Mouse (Mus musculus) G1E-ER4 (cell line): ENCODE data around the gene Pex5l. TPM values are rescaled to one million over a fixed set of nuclear protein-coding genes. Genes with fewer than 3 reads are reported as not detected.

ENCODE experiments used
- GATA1 ChIP-seq: IDR thresholded peaks from one replicate; pipeline ENCODE4 v1.8.0; 2012; ENCODE audit warnings: low read length, inconsistent platforms
- polyA plus RNA-seq: library from polyadenylated mRNA; stranded (reverse); fragments of >175 nt; gene quantifications from 2 replicates; pipeline ENCODE4 v1.2.3, GENCODE M21; 2012

The Pex5l gene
- polyA plus RNA-seq, 1 experiment = not detected

DNA sequence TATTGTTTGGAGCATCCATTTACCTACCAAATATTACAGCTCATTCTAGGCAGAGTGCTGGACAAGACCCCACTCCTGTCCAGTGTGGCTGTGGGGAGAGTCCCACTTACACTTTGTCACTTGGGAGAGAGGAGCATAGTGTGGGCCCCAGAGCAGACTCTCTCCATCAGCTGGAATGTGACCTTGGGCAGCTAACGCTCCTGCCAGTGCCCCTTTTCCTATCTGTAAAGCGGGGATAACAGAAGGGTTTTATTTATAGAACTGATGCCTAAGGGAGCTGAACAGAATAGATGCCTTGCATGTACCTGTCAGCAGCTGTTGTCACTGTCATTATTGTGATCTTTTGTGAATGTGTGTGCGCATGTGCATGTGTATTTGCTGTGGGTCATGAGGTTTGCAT, 234.6 kb downstream of the Pex5l start:
- TF ChIP-seq GATA1 = no peak

DNA sequence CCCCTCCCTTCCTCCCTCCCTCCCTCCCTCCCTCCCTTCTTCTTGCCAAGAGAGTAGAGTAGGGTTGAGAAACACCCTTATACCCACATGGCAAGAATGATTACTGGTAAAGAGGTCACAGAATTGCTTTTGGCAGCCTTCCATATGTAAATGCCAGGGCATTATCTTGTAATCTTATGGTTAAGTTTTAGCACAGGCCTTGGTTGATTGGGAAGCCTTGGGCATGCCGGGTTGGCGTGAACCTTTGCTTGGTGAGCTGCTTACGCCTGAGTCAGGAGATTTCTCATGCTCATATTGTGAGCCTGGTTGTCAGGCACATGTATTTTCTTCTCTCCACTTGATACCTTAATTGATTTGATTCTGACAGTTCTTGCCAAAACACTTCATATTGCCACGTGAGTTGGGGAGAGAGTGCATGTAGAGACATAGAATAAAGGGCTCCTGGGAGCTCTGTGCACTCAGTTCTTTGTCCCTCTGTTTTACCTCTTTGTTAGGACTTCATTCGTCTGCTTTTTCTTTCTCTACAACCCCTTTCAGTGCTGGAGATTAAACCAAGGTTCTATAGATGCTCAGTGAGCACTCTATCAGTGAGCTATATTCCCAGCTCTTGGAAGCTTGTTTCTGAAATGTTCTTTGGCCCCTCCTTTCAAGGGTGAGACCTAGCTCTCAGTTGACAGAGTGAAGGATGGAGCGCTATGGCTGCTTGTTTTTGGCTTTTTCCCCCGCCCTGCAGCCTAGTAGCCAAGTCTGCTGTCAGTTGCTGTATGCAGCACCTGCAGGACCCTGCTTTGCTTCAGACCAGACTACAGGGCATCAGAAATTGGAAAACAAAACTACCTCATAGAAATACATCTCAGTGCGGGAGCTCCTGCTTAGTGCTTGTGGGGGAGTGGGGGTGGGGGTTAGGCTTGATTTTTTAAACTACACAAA, 236.9 kb downstream of the Pex5l start:
- no peak for TF ChIP-seq GATA1

DNA sequence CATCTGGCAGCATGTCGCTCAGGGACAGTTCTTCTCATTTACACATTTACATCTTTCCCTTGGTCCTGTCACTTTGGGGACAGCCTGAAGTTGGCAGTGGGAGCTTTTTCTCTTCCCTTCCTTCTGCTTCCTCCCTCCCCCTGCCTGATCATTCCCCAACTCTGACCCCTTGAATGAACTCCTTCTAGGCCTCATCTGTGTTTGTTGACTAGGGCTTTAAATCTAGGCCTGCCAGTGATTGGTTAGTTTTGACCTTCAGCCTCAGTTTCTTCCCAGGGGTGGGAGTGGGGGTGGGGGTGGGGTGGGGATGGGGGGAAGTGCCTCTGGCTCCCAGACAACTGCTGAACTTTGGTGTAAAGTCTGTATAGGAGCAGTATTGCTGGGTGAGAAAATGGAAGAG, 238.4 kb downstream of the Pex5l start:
- TF ChIP-seq GATA1 = no peak

DNA sequence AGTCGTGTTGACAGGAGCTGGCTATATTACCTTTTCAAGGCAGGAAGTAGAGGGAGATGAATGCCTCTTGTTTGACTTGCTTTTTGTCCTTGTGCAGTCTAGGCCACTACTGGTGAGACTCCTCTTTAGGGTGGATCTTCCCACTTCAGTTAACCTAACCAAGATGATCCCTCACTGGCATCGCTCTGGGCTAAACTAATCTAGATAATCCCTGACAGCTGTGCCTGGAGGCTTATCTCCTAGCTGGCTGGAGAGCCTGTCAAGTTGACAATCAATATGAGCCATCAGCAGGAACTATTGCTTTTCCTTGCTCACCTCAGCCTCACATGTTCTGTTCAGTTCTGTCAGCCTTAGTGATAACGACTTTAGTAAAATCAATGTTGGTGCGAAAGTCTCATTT, 239.6 kb downstream of the Pex5l start:
- no peak for TF ChIP-seq GATA1
